Mouse (Mus musculus) megakaryocyte, embryonic 14.5 days (primary cell): Measurements from ENCODE around the gene Ntng1.

Experiments
- FLI1 ChIP-seq: IDR thresholded peaks from 2 replicates; pipeline ENCODE4 v1.6.1; 2012; ENCODE audit warnings: low read length, inconsistent platforms, mixed read lengths
- GATA1 ChIP-seq: IDR thresholded peaks from 3 replicates; pipeline ENCODE4 v1.6.1; 2012; ENCODE audit warnings: mixed read lengths, low read length, inconsistent platforms, borderline replicate concordance

DNA sequence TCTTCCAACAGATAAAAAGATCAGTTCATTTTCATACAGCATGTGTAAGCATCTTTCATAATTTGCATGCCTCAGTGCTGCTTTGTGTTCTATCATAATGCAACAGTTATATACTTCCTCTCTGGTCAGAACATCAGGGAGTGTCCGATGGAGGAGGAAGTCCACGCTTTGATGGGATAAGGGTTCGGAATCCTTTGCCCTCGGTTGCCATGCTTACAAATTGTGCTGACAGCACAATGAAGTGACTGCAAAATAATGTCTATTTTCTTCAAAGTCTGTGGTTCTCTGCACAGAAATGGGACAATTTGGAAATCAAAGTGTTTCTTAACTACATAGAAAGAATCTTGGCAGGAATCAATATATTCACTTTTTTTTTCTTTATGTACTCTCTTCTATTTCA is 297.2 kb downstream of the Ntng1 start:
- TF ChIP-seq GATA1 (no peak), FLI1 (no peak)
